Mouse (Mus musculus): Measurements from ENCODE around the gene Fam174b.

GRCm38 (mm10) chr7:73769224-73769623 lies 29.1 kb downstream of the Fam174b start:
- TF ChIP-seq POLR2A (IDR thresholded peaks at IDR 0.05; ENCODE audit: extremely low read depth, insufficient read depth, low read length) (no peak), CTCF (IDR thresholded peaks at IDR 0.05; ENCODE audit: extremely low read depth, insufficient read depth, low read length) (no peak)

Measured in cortical plate, adult 2 months (tissue).